Mouse (Mus musculus) frontal cortex, adult 2 months (tissue): ENCODE measurements at regions not wholly inside any gene's neighbourhood (a gene's known extent, or its start where the extent isn't known, plus 50 kb on each side); places are given as distances from the start of the nearest gene placed in this dataset.
A peak's percentile ranks its signal among the peaks of the same experiment; 100 is the strongest.
"Not testable (repeated sequence)": the region's sequence is repeated elsewhere in the genome, so short reads cannot be mapped to it uniquely, and the experiment has no call there.

ENCODE experiments used
- DNase-seq, 2 experiments: peaks; one replicate each; pipeline ENCODE4 v3.0.0; 2022; ENCODE audit warnings: low spot score in 1 of 2; ENCODE audit errors: extremely low spot score in 1 of 2

- DNase-seq: peak in 1 of 2 experiments; percentile 6
Measured at GRCm38 (mm10) chrX:91059251-91059650, 167.3 kb downstream of the Gm44 start.

GRCm38 (mm10) chrX:91085137-91085536, 193.2 kb downstream of the Gm44 start:
- DNase-seq: not testable (repeated sequence)
